Mouse (Mus musculus): ENCODE data around the gene Rnf214. TPM values are rescaled to one million over a fixed set of nuclear protein-coding genes. Genes with fewer than 3 reads are reported as not detected.

Rnf214 gene
- polyA plus RNA-seq (2015; fragmentation: Nextera tagmentation; extraction: Ambion mirVana): 36.2 and 36.9 TPM in 2 replicates

GRCm38 (mm10) chr9:45906355-45907077 lies at the start of gene Rnf214, which contains the start of gene Pcsk7:
Rnf214 (minus strand) TSS chr9:45906911.
Pcsk7 (plus strand) TSS chr9:45906497.
- H3K27ac ChIP-seq: peak within 1 kb of the TSS; percentile 97
- WGBS: under 1% methylated on average over 69 of the region's 80 CpGs
- H3K9ac ChIP-seq: peak within 1 kb of the TSS; percentile 93
- H3K4me3 ChIP-seq (replicated peaks): peak within 1 kb of the TSS; percentile 96
- peaks cover 15% of the 10 kb centered on the region for H3K4me1 ChIP-seq (replicated peaks)
- H3K27me3 ChIP-seq (replicated peaks): no peaks in the 10 kb centered on the region
- peak; percentile 96 for ATAC-seq
- peaks cover 20% of the 10 kb centered on the region for H3K36me3 ChIP-seq
- no peaks in the 10 kb centered on the region for H3K9me3 ChIP-seq
- peak within 1 kb of the TSS; percentile 77 for H3K4me2 ChIP-seq (replicated peaks)

GRCm38 (mm10) chr9:45955107-45955963 lies 48.6 kb upstream of the Rnf214 start, which contains the start of gene Sidt2:
Sidt2 (minus strand) TSS chr9:45955258.
- Histone ChIP-seq H3K4me2 (replicated peaks) (peak within 1 kb of the TSS; percentile 80), H3K27ac (peak within 1 kb of the TSS; percentile 90), H3K27me3 (replicated peaks) (no peaks in the 10 kb centered on the region), H3K36me3 (peaks cover 8% of the 10 kb centered on the region; the same call in 1 of the 2 replicates), H3K4me3 (replicated peaks) (peak within 1 kb of the TSS; percentile 90), H3K9me3 (no peaks in the 10 kb centered on the region), H3K9ac (peak within 1 kb of the TSS; percentile 91), H3K4me1 (replicated peaks) (peaks cover 18% of the 10 kb centered on the region)
- under 1% methylated on average over 47 of the region's 48 CpGs for WGBS
- ATAC-seq: peak; percentile 98

GRCm38 (mm10) chr9:45954294-45955106 lies 47.8 kb upstream of the Rnf214 start:
- Histone ChIP-seq H3K27ac (peak overlapping the region; percentile 90), H3K4me3 (replicated peaks) (peak overlapping the region; percentile 90), H3K27me3 (replicated peaks) (no peaks in the 10 kb centered on the region), H3K4me1 (replicated peaks) (peaks cover 18% of the 10 kb centered on the region), H3K9me3 (no peaks in the 10 kb centered on the region), H3K9ac (peak overlapping the region; percentile 91), H3K4me2 (replicated peaks) (peak overlapping the region; percentile 80), H3K36me3 (peaks cover 14% of the 10 kb centered on the region)
- peak; percentile 79 for ATAC-seq
- under 1% methylated on average over 52 of the region's 63 CpGs for WGBS

GRCm38 (mm10) chr9:45953511-45954293 lies 47.0 kb upstream of the Rnf214 start:
- H3K4me3 ChIP-seq (replicated peaks): peak overlapping the region; percentile 90
- ATAC-seq: no peak
- H3K4me1 ChIP-seq (replicated peaks): peaks cover 18% of the 10 kb centered on the region
- H3K27ac ChIP-seq: peak overlapping the region; percentile 90; the same call in 1 of the 2 replicates
- H3K27me3 ChIP-seq (replicated peaks): no peaks in the 10 kb centered on the region
- no peaks in the 10 kb centered on the region for H3K9me3 ChIP-seq
- H3K9ac ChIP-seq: peak overlapping the region; percentile 91
- 50% methylated on average over 13 of the region's 13 CpGs for WGBS
- H3K4me2 ChIP-seq (replicated peaks): peak overlapping the region; percentile 80
- peaks cover 14% of the 10 kb centered on the region for H3K36me3 ChIP-seq

- Histone ChIP-seq H3K27ac (no peak overlapping the region), H3K27me3 (replicated peaks) (no peaks in the 10 kb centered on the region), H3K4me2 (replicated peaks) (peak overlapping the region; percentile 80; the same call in 1 of the 2 replicates), H3K4me3 (replicated peaks) (no peak overlapping the region), H3K9ac (peak overlapping the region; percentile 91; the same call in 1 of the 2 replicates), H3K4me1 (replicated peaks) (peaks cover 18% of the 10 kb centered on the region), H3K9me3 (no peaks in the 10 kb centered on the region), H3K36me3 (peaks cover 17% of the 10 kb centered on the region)
- no peak for ATAC-seq
- WGBS: 85% methylated on average over 7 of the region's 7 CpGs
These were observed 46.2 kb upstream of the Rnf214 start for GRCm38 (mm10) chr9:45952890-45953289.

GRCm38 (mm10) chr9:45952057-45952456 lies 45.3 kb upstream of the Rnf214 start:
- H3K4me1 ChIP-seq (replicated peaks): peaks cover 18% of the 10 kb centered on the region
- no peaks in the 10 kb centered on the region for H3K27me3 ChIP-seq (replicated peaks)
- no peak overlapping the region for H3K27ac ChIP-seq
- no peaks in the 10 kb centered on the region for H3K9me3 ChIP-seq
- no peak overlapping the region for H3K4me3 ChIP-seq (replicated peaks)
- no peak overlapping the region for H3K9ac ChIP-seq
- peaks cover 19% of the 10 kb centered on the region for H3K36me3 ChIP-seq
- 93% methylated on average over 4 of the region's 4 CpGs for WGBS
- ATAC-seq: no peak
- no peak overlapping the region for H3K4me2 ChIP-seq (replicated peaks)

- Histone ChIP-seq H3K9ac (no peak overlapping the region), H3K4me2 (replicated peaks) (no peak overlapping the region), H3K4me1 (replicated peaks) (no peaks in the 10 kb centered on the region), H3K9me3 (no peaks in the 10 kb centered on the region), H3K36me3 (peaks cover 46% of the 10 kb centered on the region), H3K4me3 (replicated peaks) (no peak overlapping the region), H3K27ac (no peak overlapping the region), H3K27me3 (replicated peaks) (no peaks in the 10 kb centered on the region)
- WGBS: 80% methylated on average over 10 of the region's 10 CpGs
- no peak for ATAC-seq
These were observed 40.1 kb upstream of the Rnf214 start for GRCm38 (mm10) chr9:45946872-45947183.

GRCm38 (mm10) chr9:45946182-45946871 lies 39.6 kb upstream of the Rnf214 start:
- WGBS: 85% methylated on average over 16 of the region's 16 CpGs
- Histone ChIP-seq H3K36me3 (peaks cover 46% of the 10 kb centered on the region), H3K27me3 (replicated peaks) (no peaks in the 10 kb centered on the region), H3K4me3 (replicated peaks) (no peak overlapping the region), H3K4me1 (replicated peaks) (no peaks in the 10 kb centered on the region), H3K9me3 (no peaks in the 10 kb centered on the region), H3K4me2 (replicated peaks) (no peak overlapping the region), H3K9ac (no peak overlapping the region), H3K27ac (no peak overlapping the region)
- ATAC-seq: no peak

GRCm38 (mm10) chr9:45945721-45946120 lies 39.0 kb upstream of the Rnf214 start:
- no peaks in the 10 kb centered on the region for H3K4me1 ChIP-seq (replicated peaks)
- H3K36me3 ChIP-seq: peaks cover 48% of the 10 kb centered on the region
- ATAC-seq: no peak
- H3K9ac ChIP-seq: no peak overlapping the region
- no peak overlapping the region for H3K4me2 ChIP-seq (replicated peaks)
- no peaks in the 10 kb centered on the region for H3K27me3 ChIP-seq (replicated peaks)
- 86% methylated on average over 13 of the region's 13 CpGs for WGBS
- H3K4me3 ChIP-seq (replicated peaks): no peak overlapping the region
- H3K27ac ChIP-seq: no peak overlapping the region
- no peaks in the 10 kb centered on the region for H3K9me3 ChIP-seq

GRCm38 (mm10) chr9:45944506-45945400 lies 38.0 kb upstream of the Rnf214 start:
- H3K36me3 ChIP-seq: peaks cover 41% of the 10 kb centered on the region
- 0 out of 2 replicates have a peak, but pooled peaks have one; percentile 32 for ATAC-seq
- no peak overlapping the region for H3K27ac ChIP-seq
- no peak overlapping the region for H3K4me2 ChIP-seq (replicated peaks)
- no peak overlapping the region for H3K9ac ChIP-seq
- WGBS: 80% methylated on average over 13 of the region's 13 CpGs
- no peak overlapping the region for H3K4me3 ChIP-seq (replicated peaks)
- no peaks in the 10 kb centered on the region for H3K4me1 ChIP-seq (replicated peaks)
- no peaks in the 10 kb centered on the region for H3K27me3 ChIP-seq (replicated peaks)
- H3K9me3 ChIP-seq: no peaks in the 10 kb centered on the region

Measured in intestine, embryonic 15.5 days (tissue).